Mouse (Mus musculus) embryo, embryonic 9.5 days (tissue): ENCODE data around the gene Prss23.

Source experiments
- DNase-seq: peaks from one replicate; pipeline ENCODE4 v3.0.0-alpha.2; 2017; ENCODE audit errors: extremely low spot score

Prss23 gene

DNA sequence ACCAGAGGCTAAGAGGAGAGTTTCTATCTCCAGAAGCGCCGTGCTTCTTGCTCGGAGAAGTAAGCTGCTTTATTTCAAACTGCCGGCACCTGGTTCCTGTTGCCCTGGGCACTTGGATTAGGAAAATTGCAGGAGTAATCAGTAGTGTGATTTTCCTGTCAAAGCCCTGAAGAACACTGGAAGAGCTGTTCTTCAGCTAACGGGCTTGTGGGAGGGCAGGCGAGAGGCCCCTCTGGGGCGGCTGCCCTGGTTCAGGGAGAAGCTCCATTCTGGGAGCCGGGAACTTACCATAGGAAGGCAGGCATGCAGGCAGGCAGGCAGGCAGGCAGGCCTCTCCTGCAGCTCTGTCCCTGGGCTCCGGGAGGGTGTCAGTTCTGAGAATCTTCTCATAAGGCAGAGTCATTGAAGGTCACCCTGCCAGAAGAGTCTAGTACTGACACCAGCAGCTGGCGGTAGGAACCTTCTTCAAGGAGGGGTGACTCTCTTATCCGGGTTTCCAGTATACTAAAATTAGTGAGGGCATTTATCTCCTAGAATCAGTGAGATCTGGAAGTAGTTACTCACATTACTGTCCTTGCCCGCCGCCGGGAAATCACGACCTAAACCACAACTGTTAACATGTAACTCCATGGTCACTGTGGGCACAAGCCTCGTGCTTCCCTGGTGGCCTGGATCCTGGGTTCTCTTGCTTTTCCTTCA, at the start of gene Prss23:
TSS of gene Prss23 (minus strand) at position 457 of the 699 bp plus-strand sequence.
- DNase-seq = no peak

DNA sequence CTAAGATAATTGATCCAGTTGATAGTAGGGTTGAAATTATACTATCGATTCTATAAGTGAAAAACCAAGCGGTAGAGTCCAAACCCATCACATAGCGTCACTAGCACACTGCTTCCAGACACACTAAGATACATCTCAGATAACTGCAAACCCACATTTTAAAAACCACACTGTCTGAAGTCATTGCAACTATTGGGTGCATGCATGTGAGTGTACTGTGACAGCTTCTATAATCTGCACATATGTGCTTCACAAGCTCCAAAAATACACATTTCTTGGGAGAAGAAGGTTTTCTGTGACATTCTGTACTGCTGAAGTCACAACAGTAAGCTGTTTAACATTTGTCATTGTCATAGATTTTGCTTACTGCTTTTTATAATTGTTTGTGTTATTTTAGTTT, 49.1 kb upstream of the Prss23 start:
- no peak for DNase-seq

GRCm38 (mm10) chr7:89564569-89564968, 37.6 kb upstream of the Prss23 start:
- DNase-seq = no peak

DNA sequence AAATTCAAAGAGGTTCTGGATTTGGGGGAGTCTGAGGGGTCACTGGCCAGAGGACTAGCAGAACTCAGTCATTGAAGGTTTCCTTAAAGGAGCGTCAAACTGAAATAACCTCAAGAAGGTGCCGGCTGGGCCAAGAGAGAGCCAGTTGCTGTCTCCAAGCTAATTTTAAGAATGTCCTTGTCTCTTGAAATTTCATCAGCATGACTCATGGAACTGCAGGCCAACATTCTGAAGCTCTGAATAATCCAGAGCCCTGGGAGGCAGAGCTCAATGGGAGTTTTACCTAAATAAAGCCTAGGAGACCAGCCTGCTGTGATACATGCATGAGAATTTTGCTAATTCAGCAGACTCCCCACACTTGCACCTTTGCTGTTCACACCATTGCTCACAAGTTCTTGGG, 36.5 kb upstream of the Prss23 start:
- no peak for DNase-seq

DNA sequence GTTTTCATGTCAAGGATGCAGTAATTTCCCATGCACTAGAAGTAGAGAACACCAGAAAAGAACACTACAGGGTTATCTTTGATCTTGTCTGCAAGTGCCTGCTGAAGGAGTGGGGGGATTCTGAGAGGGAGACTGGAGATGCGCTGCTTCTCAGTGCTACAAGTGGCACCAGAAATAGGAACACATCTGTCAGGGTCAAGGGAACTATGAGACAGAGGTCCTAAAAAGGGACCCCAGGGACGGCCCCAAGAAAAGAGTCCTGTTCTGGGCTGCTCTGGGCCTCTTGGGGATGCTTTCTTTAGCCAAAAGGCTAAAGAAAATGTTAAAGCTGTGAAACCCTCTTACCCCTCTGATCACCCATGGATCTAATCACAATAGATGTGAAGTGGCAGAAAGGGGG, 35.2 kb upstream of the Prss23 start:
- no peak for DNase-seq

DNA sequence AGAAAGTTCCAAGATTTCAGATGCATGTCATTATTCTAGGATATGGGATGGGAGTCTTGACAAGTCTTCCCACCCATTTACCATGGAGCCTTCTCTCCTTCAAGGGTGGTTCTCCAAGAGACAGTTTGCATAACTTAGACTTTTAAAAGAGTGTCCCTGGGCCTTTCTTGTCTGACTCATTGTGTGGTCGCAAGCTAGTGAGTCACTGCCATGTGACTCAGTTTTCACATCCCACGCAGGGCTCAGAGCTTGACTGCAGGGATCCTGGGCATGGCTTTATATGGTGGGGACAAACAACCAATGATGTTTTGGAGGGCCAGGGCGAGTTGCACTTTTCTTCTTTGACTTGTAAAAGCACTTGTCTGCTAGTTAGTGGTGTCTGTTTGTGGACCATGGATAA, 34.0 kb upstream of the Prss23 start:
- no peak for DNase-seq

DNA sequence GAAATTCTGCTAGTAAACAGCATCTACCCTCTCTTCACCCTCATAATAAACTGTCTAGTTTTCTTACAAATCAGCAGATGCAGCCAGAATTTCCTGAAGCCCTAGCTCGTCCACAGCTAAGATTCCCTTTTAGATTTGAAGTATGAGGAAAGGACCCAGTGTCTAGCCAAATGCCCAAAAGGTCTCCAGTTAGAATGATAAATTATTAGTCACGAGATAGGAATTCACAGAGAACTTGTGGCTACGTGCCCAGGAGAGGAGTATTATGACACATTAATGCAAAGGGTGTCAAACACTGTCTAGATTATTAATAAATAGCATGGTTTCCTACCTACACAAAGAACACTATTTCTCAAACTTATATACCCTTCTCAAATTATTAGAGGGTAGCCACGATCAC, 32.6 kb upstream of the Prss23 start:
- no peak for DNase-seq

GRCm38 (mm10) chr7:89559105-89559504, 32.1 kb upstream of the Prss23 start:
- DNase-seq = no peak

GRCm38 (mm10) chr7:89558446-89559039, 31.6 kb upstream of the Prss23 start:
- DNase-seq = no peak

- DNase-seq = no peak
Observed at GRCm38 (mm10) chr7:89557056-89557455, 30.1 kb upstream of the Prss23 start.

DNA sequence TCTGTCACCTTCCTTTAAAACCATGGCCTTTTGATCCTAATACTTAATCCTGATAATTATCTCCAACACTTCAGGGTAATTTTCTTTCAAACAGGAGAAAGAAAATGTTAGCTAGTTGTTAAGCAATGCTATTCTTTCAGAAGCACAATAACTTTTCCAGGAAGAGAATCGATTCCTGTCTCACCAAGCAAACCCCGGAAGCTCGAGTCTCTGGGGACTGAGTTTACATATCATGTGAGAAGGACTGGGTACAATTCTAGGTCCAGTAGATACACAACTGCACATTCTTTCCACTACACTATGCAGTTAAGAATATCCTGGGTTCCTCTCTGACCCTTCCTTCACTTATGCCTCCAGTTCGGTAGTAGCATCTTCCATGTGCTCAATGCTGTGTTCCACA, 29.7 kb upstream of the Prss23 start:
- DNase-seq = no peak

GRCm38 (mm10) chr7:89555170-89555569, 28.2 kb upstream of the Prss23 start:
- no peak for DNase-seq

DNA sequence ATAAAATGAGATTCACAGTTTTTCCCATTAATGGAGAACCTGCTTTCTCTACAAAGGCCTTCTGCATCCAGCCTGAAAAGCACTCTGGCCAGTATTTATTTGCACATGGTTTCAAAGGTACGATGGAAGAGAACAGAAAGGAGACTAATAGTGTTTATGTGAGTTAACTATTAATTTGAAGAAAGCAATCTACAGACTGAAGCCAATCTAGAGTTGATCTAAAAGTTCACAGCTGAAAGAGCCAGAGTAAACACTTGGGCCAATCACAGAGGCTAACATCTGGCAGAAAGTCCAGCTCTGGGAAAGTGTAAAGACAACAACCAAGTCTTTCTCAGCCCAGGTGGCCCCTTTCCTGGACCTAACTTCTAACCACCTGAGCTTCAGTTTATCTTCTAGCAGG, 27.1 kb upstream of the Prss23 start:
- no peak for DNase-seq

- DNase-seq = no peak
Observed at GRCm38 (mm10) chr7:89540976-89541375, 14.0 kb upstream of the Prss23 start.

- DNase-seq = no peak
Observed at GRCm38 (mm10) chr7:89539391-89539790, 12.4 kb upstream of the Prss23 start.

GRCm38 (mm10) chr7:89527430-89527856, 456 bp upstream of the Prss23 start:
- DNase-seq = no peak

DNA sequence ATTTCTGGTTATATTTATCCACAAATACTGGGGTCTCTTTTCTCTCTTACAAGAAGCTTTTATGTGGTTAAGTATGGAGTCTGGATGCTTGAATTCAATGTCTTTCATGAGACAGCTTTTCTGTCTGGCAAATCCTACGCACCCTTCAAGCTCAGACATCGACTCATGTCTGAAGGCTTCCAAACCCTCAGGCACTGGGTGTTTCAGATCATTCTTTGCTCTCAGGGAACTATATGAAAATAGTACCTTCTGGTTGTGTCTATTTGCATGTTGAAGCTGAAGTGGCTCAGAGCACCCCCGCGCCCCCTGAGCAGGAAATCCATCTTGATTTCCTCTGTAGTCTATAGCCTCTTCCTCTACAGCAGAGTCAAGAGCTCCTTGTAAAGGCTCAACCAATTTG, 3.2 kb downstream of the Prss23 start:
- no peak for DNase-seq

DNA sequence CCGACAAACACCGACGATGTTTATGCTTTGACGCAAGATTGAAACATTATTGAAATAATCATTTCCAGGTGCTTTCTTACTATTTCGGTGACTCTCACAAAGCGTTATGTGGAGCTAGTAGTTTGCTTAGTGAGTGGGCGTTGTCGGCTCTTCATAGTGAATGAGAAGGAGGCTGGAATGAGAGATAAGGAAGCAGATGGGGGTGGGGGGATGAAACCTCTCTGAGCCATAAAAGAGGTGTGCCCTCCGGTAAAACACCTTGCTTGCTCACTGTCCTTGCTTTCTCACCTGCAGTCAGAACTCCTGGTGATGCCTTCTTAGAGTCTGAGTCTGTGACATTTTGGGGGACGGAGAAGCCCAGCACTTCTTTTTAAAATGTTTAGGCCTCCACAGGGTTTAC, 4.8 kb downstream of the Prss23 start:
- DNase-seq = no peak

DNA sequence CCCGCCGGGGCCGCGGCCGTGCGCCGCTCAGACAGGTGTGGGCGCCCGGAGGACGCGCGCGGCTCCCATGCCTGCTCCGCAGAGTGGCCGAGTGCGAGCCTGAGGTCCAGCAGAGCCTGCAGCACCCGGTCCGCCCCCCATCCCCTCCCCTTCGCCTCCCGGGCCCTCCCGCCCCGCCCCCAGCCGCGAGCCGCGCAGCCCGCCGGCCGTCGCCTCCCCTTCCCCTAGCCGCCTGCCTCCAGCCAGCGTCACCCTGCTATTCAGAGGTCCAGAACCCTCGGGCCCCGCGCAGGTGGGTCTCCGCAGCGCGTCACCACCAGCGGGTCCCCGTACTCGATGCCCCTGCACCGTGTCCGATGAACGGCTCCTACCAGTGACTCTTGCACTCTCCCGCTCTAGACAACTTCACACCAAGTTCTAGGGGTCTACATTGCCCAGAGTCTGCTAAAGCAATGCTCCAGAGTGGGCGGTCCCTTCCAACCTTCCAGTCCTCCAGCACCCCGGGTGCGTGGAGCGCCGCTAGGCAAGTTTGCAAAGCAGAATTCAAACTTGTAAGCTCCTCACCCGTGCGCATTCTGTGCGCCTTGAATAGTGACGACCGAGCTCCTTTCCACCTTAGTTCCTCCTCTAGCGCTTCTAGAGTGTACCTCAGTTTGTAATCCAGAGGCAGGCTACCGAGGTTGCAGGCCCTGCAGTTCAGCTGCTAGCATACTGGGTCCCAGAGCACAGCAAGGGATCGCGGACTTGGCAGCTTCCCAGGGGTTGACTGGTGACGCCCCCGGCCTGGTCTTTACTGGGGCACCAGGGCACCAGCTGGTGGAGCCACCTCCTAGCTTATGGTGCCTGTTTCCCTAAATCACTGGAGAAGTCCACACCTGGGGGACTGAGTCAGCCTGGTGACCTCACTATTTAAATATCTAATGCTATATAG, 9.3 kb downstream of the Prss23 start:
- DNase-seq = peak; percentile 83

DNA sequence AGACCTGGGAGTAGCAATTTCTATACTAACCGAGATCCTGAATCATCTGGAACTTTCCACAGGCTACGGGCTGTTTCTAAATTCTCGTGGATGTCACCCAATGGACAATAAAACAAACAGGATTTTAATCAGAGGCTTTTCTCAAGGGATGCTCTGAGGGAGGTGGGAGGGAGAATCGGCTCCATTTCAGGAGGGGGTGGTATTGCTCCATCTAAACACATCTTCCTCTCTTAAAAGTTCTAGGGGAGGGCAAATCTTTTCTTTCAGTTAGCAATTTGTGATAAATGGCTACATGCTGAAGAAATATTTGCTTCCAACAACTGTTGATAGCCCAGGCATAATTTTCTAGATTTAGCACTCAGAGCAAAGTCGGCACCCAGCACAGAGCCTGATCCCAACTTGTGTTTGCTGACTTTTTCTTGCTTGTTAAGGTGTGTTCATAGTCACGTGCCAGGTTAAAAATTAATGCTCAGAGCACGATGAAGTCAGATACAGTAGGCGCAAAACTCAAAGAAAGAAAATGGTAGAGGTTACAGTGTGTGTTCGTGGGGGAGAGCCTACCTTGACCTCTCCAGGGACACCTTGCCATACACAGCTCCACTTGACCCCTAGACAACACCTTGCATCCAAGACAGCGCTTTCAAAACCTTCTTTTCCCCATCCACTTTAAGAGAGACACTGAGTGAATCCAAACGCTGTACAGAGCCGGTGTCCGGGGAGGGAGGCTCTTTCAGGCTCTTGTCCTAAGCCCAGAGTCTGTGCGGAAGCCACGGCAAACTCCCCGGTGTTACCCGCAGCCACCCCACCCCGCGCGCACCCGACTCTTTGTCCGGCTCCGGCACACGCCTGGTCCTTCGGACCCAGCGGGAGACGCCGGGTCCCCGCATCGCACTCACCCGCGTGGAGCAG, 10.2 kb downstream of the Prss23 start:
- no peak for DNase-seq

GRCm38 (mm10) chr7:89511921-89512514, 15.0 kb downstream of the Prss23 start:
- DNase-seq = no peak
